Mouse (Mus musculus) liver, embryonic 14.5 days (tissue): ENCODE results near the gene Tmem131l.

ENCODE experiments used
- CTCF ChIP-seq: IDR thresholded peaks from 2 replicates; pipeline ENCODE4 v1.5.1; 2016; ENCODE audit warnings: antibody characterized with exemption, low read depth, control low read depth
- EP300 ChIP-seq: IDR thresholded peaks from 2 replicates; pipeline ENCODE4 v1.6.1; 2016; ENCODE audit warnings: antibody characterized with exemption, low read depth

DNA sequence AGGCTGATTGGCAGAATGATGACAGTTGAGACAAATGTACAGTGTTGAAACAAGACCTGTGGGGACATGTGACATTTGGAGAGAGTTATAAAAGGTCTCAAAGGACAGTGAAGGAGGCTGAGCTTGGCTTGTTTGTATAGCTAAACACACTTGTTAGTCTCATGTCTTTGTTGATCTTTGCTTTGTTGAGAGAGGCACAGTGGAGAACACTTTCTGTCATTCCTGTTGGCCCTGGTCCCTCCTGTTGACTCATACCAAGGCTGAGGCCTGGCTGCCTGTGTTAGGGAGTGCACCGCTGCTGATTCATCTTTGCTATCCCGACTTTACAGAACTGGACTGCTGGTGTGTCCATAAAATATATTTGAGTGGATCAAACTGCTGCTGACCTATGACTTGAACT is 174.8 kb downstream of the Tmem131l start:
- TF ChIP-seq EP300 (no peak), CTCF (no peak)
